Mouse (Mus musculus) c-Kit-positive CD71-positive TER-119-negative erythroid progenitor cells, embryonic 14.5 days (primary cell): ENCODE data around the gene Irf4.

Source experiments
- DNase-seq: peaks from one replicate; pipeline ENCODE4 v3.0.0-alpha.2; 2013; ENCODE audit warnings: low read depth

The Irf4 gene

DNA sequence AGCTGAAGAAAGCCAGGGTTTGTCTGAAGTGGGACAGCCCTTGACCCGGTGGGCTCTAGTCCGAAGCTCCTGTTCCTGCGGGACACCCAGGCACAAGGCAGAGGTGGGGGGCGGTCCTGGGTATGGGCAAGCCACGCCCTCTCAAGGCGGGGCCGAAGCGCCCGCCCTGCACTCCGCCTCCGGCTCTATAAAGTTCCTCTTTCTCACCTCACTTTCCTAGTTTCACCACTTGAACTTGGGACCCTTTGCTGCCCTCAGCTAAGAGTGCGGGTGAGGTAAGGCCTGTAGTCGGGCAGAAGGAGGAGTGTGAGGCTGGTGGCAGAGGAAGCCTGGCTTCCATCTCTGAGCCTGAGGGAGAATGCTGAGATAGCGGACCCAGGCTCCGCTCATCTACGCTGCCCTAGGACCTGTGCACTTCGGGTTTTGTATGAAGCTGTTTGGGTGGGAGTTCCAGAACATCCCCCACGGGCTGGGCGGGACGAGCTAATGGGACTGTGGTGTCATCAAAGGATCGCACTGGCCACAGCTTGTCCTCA lies at the start of gene Irf4:
Irf4 (plus strand) TSS at position 206 of the 536 bp plus-strand sequence.
- no peak for DNase-seq

DNA sequence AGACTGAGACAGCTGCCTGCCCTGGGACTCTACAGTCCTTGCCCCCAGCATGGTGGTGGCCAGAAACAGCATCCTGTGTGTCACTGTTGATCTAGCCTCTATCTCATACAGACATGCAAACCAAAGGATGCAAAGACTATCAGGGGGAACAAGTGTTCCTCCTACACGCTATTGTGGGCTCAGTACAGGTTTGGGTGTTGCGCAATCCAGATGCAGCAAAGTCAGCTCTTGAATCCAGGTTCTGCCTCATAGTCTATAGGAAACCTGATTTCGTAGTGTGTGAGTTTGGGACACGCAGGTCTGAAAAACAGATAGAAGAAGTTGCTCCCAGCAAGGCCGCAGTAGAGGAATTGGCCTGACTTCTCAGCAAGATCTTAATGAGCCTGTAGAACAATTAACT lies 46.3 kb upstream of the Irf4 start:
- no peak for DNase-seq

DNA sequence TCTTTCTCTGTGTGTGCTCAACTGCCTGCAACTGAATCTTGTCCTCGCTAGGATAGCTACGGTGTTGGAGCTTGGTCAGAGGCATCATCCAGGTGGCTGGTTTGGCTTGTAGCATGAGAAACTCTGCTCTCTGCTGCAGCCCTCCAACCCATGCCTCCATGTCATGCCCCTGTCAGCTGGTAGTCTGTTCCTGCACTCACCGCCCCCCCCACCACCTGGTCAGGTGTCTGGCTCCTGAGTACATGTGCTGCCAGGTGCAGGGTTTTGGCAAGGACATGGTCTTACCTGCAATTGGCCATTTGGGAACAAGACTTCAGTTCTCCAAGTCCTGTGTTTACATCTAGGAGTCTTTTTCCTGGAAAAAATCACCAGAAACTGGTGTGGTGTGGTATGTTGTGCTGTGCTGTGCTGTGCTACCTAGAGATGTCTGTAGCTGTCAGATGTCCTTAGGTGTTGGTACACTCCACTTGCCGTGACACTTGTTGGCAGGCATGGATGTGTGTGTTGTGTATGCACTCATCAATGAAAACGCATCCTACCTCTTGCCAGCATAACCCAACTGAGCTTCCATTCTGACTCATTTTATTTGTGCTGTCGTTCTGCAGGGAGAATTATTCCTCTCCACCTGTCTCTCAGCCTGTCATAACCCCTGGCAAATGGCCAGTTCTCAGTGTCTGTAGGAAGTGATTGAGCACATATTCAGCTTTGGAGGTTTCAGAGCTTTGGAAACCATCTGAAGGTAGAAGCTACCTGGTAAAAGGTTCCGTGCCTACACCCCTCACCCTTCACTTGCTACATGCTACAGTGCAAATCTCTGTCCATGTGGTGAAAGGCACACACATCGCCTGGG lies 44.6 kb upstream of the Irf4 start:
- no peak for DNase-seq

DNA sequence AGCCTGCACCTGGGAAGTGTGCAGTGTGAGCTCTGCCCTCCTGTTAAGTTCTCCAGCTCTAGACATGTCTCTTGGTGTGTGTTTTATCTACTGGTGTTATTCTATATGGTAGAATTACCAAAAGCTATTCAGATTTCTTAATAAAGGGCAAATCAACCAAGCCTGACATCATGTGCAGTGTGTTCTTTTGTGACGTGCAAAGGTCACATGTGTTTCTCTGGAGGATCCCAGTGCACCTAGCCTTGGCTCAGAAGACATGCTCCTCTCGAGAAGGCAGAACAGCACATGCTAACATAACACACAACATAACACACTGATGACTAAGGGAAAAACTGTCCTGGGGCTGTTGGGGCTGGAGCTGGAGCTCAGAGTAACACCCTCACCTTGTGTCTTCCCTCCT lies 38.0 kb upstream of the Irf4 start:
- no peak for DNase-seq

DNA sequence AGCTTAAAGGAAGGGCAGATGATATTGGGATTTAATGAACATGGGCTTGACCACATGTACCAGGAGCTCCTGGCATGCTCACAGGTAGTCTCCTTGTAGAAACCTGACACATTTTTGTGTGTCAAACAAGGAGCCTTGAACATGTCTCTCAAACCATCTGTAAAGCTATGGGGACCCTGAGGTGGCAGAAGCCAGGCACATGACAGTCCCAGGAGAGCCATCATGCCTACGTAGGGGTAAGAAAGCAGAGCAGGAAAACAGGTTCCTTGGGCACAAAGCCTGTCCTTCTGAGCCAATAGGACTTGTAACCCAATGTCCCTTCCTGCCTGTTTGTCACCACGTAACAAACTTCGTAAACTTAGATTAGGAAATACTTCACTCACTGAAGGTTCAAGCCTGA lies 37.3 kb upstream of the Irf4 start:
- no peak for DNase-seq

DNA sequence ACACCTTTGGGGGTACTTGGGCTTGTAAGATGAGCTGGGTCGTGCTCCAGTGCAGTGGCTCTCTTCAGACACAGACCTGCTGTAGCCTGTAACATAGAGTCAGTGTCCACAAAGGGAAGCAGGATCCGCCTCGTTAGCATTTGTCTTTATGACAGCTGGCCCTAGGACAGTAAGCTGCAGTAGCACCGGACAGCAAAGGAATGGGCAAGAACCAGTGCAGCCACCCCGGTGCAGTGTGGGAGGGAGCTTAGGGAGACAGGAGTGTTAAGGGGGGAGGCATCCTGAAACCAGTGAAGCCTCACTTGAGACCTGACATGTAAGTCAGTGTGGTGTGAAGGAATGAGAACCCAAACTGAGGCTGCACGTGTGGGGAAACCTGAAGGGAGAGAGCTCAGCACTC lies 36.7 kb upstream of the Irf4 start:
- no peak for DNase-seq

DNA sequence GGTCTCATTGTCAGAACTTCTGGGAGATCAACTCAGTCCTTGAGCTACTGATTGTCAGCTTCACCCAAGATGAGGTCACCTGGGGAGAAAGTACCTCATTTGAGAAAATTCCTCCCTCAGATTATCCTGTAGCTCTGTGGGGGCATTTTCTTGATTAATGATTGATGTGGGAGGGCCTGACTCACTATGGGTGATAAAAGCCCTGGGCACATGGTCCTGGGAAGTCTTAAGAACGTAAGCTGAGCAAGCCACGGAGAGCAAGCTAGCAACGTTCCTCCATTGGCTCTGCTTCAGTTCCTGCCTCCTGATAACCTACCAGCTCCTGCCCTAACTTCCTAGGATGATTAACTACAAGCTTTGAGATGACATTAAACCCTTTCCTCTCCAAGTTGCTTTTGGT lies 35.4 kb upstream of the Irf4 start:
- no peak for DNase-seq

DNA sequence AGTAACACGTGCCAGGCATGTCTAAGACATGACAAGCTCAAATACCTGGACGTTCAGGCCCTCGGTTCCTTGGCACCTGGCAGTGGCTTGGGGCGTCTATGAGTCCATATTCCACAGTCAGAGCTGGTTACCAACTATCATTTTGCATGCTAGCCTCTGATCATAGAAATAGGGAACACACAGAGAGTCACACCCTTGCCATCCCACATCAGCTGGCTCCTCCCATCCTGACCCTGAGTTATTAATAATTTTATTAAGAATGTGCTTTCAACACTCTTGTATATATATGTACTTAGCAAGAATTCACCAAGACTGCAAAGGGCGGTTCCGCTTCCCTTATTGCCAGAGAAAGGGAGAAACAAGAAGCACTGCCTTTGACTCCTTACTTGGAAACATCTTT lies 34.5 kb upstream of the Irf4 start:
- no peak for DNase-seq

DNA sequence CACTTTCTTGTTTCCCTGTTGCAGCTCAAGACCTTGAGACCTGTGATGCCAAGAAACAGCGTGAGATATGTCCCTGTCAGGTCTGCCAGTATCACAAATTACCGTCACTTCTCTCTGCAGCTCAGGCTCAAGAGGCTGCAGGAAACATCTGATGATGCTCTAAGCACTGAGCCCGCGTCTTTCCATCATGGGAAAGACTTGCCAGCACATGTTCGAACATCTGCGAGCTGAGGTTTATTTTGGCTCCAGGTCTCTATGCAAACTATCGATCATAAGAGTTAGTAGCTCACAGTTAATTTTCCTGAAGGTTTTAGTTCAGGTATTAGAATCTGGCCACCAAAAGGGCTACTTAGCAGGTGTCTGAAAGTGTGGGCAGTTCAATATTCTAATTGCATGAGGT lies 34.0 kb upstream of the Irf4 start:
- DNase-seq = no peak

DNA sequence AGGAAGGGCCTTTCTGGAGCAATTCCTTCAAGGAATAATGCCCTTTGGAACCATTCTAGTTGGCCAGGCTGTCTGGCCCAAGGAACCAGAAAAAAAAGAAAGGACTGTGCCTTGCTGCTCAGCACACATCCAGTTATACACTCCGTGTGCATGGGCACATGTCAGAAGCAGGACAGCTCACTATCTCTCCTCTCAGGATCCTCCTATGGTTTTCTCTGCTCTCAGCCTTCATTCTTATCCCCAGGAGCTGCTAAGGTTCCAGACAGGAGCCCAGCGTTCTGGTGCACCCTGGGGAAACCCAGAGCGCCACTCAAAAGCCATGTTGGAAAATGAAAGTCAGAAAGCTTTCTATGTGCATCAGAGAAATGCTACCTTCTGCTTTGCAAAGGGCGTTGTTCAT lies 33.5 kb upstream of the Irf4 start:
- DNase-seq = no peak

DNA sequence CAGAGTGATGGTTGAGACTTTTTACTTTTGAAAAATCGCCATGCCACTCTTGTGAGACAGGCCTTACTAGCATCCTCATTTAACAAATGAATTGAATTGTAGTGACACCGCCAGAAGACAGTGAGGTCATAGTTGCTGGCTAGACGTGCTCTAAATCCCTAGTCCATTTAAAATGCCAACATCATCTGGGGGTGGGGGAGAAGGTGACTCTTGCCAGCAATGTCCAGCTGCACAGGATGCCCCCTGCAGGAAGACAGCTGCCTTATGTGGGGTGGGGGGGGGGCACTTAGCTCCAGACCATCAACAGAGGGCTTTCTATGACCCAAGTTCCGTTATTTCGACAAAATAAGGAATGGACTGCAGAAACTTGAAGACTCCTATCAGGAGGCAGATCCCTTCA lies 32.4 kb upstream of the Irf4 start:
- DNase-seq = no peak

DNA sequence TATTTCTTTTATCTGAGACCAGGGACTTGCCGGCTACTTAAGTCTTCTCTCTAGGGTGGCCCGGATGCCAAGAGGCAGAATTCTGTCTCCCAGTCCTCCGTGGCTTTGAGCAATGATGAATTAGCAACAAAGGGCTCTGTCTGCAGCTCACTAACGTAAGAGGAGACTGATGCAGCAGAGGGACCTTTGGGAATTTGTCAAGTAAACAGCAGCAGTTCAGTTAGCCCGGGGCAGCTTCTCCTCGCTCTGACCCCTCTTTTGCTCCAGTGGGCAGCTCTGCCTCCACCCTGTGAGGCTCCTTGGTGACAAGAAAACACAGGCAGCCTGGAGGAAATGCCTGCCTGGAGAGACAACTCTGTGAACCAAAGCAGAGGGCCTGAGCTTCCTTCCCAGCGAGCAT lies 26.4 kb upstream of the Irf4 start:
- no peak for DNase-seq

DNA sequence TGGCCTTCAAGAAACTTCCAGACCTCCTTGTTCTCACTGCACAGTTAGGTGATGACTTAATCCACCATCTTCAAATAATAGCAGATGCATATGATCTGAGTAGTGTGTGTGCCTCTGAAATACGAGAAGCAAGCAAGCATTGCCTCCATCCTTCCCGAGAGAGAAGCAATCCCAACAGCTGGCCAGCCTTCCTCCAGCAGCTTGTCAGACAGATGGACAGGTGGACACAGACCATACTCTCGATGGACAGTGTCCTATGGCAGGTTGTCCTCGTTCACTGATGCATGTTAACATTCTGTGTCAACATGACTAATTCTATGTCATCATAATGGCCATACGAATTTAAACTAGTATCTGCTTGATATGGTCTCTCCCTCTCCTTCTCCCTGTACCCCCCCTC lies 25.8 kb upstream of the Irf4 start:
- DNase-seq = no peak

DNA sequence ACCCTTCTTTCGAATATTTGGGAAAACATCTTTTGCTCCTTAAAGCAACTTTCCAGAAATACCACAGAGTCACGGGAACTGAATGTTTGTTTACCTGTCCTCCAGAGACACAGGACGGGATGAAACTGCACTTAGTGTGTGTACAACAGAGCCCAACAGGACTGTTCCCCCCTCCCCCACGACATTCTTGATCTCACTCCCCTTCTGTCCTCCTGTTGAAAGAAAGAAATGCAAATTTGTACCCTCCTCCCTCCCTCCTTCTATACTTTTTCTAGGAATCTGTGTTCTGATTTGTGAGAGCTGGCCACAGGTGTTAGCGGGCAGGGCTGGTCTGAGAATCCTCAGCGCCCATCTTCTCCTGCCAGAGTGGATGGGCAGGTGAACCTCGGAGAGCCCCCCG lies 25.2 kb upstream of the Irf4 start:
- no peak for DNase-seq

DNA sequence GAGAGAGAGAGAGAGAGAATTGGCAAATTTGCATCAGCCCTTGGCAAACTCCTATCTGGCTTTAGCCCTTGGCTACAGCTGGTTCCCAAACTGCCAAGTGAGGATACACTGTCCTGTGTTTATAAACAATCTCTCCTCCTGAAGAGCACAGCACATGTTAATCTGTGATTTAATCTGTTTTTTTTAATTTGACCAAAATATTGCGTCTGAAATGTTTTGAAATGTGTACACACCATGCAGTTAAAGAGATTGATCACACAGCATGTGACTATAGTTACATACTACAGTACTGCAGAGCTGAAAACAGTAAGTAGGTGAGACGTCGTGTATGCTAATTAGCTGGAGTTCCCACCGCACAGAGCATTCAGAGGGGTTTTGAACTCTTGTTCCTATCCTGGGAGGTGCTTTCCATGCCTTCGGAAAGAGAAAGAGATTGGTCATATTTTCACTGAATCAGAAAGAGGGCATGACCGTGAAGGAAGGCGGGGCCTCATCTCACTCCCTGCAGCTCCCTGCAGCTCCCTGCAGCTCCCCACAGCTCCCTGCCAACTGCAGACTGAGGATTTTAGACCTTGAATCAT lies 24.2 kb upstream of the Irf4 start:
- DNase-seq = no peak

DNA sequence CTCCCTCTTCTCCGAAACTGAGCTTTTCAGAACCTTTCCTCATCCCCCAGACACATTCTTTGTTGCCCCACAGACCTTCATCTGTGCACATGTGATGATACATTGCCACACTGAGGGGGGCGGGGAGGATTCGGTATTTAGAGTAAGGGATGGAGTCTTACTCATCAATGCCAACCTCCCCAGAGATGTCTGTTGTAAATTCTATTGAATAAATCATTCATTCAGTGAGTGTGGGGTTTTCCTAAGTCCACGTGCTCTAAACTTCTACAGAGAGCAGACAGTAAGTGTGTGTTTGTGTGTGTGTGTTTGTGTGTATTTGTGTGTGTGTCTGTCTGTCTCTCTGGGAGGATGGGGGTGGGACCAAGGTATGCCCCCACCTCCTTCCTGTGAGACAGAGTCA lies 22.1 kb upstream of the Irf4 start:
- no peak for DNase-seq

DNA sequence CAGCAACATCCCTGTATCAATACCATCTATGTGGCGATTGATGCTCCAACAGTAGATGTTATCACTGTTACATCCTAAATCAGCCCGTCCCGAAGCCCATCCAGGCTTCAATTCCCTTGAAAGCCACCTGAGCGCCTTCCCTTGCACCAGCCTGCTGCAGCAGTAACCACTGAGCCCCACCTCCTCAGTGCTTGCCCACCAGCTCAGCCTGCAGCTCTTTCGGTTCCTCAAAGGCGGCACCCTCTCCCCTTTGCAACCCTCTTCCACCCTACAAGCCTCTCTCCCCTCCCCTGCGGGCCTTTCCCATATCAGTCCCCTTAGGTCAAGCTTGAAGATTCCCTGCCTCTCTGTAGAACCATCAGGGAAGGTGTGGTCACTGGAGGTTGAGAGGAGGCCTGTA lies 20.9 kb upstream of the Irf4 start:
- DNase-seq = no peak

DNA sequence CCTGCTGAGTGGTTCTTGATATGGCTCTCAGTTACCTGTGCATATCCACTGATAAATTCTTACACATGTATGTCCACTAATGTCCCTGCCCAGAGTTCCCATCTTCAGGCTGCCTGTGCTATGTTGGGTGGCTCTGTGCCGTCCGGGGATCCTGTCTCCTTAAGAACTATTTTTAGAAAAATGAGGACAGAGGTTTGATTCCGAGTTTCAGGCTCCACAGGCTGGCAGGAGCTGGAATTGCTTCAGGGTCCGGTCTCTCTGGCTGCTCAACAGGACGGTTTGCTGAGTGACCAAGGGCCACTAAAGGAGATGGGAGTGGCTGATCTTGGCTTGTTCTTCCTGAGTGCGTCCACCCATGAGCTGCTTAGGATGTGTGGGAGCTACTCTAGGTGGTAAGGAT lies 19.8 kb upstream of the Irf4 start:
- DNase-seq = no peak

DNA sequence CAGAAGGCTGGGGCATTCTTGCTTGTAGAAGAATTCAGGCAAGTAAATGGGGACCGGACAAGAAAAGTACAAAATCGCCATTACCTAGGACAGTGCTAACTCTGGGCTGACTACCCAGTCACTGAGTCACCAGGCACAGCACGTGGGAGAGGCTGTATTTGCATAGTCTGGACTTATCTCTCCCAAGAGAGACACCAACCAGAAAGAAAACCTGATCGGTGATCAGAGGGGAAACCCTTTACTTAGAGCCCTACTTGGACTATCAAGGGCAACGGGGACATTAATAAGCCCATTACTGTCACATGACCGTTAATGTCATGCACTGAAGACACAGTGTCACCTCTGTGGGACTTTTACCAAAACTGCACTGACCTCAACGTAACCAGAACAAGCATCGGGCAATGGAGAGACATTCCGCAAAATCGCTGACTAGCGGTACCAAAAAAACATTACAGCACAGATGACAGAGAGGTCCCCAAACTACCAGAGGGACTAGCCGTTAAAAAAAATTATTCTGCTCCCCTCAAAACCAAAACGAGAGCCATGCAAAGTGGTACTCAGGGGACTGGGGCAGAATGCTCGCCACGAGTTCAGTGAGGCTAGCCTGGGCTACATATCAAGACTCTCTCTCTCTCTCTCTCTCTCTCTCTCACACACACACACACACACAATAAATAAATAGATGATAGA lies 18.8 kb upstream of the Irf4 start:
- DNase-seq = no peak

DNA sequence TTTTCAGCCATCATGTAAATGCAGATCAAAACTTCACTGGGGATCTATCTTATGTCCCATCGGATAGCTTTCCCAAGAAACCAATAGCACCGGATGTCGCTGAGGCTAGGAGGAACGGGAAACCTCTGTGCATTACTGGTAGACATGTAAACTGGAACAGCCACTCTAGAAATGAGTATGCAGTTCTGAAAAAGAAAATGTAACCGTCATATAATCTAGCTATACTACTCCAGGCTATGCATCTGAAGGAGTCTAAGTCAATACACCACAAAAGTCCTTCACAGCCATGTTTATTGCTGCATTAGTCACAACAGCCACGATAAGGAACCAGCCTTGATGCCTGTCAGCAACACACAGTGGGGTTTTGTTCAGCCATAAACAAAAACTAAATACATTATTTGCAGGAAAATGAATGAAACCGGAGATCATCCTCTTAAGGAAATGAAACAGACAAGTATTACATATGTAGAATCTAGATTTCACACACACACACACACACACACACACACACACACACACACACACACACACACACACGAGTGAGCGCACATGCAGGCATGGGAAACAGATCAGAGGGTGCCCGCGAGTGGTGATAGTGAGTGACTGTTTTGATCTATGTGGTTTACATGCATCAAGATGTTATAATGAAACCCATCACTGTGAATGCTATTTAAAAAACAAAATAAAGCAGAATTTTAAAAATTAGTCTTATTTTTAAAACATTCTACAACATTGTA lies 16.1 kb upstream of the Irf4 start:
- DNase-seq = no peak

DNA sequence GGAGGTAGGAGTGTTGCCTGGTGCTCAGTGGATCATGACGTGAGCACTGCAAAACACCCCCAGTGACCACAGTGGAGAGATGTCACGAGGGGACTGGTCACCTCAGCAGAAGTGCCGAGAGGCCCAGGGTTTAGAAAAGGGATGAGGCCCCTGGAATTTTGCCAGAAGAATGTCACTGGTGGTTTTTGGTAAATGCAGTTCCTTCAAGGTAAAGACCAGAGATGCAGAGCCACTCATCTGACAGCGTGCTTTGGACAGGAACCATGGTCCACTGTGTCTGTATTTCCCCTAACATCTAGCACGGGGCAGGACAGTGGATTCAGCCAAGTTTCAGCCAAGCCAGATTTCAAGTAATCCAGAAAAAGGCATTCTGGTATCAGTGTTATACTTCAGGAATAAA lies 12.3 kb upstream of the Irf4 start:
- no peak for DNase-seq

DNA sequence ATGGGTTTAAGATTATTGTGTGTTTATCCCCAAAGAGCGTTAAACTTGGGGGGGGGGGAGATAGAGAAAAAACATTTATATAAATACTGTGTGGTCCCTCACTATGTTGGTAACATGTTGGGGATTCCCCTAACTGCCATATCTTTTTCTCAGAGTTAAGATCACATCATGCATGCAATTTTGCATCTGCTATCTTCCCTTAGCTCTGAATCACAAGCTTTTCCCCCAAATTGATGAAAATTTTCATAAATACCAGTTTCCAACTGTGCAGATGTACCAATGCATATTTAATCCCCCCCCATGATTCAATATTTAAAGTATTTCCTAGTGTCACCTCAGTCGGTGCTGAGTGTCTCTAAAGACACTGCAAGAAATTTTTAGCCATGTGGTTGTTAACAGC lies 11.8 kb upstream of the Irf4 start:
- DNase-seq = no peak
